7 mouse cellular contexts compared by ENCODE assay signal in the genomic region with DNA sequence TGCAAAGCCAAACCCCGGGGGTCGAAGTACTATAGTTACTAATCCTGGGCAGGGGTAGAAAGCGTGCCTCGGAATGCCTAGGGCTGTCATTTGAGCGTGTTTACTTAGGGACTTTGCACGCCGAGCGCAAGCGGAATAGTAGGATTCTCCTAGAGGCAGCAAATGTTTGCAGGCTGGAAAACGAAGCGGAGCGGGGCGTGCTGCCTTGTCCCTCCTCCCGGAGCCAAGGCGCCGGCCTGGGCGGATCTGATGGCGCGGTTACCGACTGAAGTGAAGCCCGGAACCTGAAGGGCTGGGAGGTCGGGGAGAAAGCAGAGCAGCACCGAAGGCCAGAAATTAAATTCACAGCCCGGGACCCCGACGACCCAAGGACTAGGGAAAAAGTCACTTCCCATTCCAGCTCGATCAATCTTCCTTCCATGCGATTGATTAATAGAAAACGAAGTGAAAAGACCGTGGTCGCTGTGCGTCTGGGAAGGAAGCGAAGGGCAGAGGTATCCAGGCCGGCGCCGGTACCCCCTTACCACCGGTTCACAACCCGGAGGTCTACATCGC. TPM values are rescaled to one million over a fixed set of nuclear protein-coding genes. Genes with fewer than 3 reads are reported as not detected.
A peak's percentile ranks its signal among the peaks of the same experiment; 100 is the strongest.
DNase-seq lines count a peak whose midpoint lies in the region; ATAC-seq and TF ChIP-seq lines count a peak whose summit lies in the region.

No protein-coding gene starts in this region.

- peaks cover 69% of the 10 kb centered on the region for H3K4me1 ChIP-seq in forebrain, embryonic 10.5 days
- H3K4me1 ChIP-seq in hindbrain, postnatal 0 days (ENCODE audit: insufficient read depth, low read length), result no peaks in the 10 kb centered on the region
- H3K4me1 ChIP-seq in midbrain, embryonic 10.5 days, result peaks cover 64% of the 10 kb centered on the region

- DNase-seq in thymus, postnatal 4 days, result peak; percentile 59
- no peak for DNase-seq in thymus, postnatal 10 days (ENCODE audit: low spot score in 2 of 2)
- peak; percentile 55 for DNase-seq in forebrain, embryonic 10.5 days (ENCODE audit: extremely low spot score, low spot score)
- peak; percentile 48 for DNase-seq in hindbrain, postnatal 0 days (ENCODE audit: low spot score)
- DNase-seq in midbrain, embryonic 10.5 days (ENCODE audit: low spot score), result peak; percentile 72
- no peak for DNase-seq in frontal cortex, postnatal 36 days (ENCODE audit: low spot score in 2 of 2)
- no peak for DNase-seq in left cerebral cortex, adult 8-10 months (ENCODE audit: low spot score in 2 of 2)

- no peak overlapping the region for H3K27ac ChIP-seq in forebrain, embryonic 10.5 days
- no peak overlapping the region for H3K27ac ChIP-seq in hindbrain, postnatal 0 days
- no peak overlapping the region for H3K27ac ChIP-seq in midbrain, embryonic 10.5 days (replicated peaks)

- WGBS in forebrain, embryonic 10.5 days, result under 1% methylated on average over 39 of the region's 39 CpGs
- under 1% methylated on average over 39 of the region's 39 CpGs for WGBS in hindbrain, postnatal 0 days
- WGBS in midbrain, embryonic 10.5 days, result under 1% methylated on average over 39 of the region's 39 CpGs

- ATAC-seq in hindbrain, postnatal 0 days, result no peak

- H3K4me3 ChIP-seq in forebrain, embryonic 10.5 days, result peak overlapping the region; percentile 52
- H3K4me3 ChIP-seq in hindbrain, postnatal 0 days (ENCODE audit: low read length), result peak overlapping the region; percentile 20
- H3K4me3 ChIP-seq in midbrain, embryonic 10.5 days, result peak overlapping the region; percentile 55

- H3K36me3 ChIP-seq in forebrain, embryonic 10.5 days (replicated peaks), result no peaks in the 10 kb centered on the region
- no peaks in the 10 kb centered on the region for H3K36me3 ChIP-seq in hindbrain, postnatal 0 days (ENCODE audit: insufficient read depth, low read length)
- H3K36me3 ChIP-seq in midbrain, embryonic 10.5 days, result no peaks in the 10 kb centered on the region

- no peak overlapping the region for H3K9ac ChIP-seq in hindbrain, postnatal 0 days (replicated peaks; ENCODE audit: low read length)

- H3K9me3 ChIP-seq in forebrain, embryonic 10.5 days, result no peaks in the 10 kb centered on the region
- H3K9me3 ChIP-seq in hindbrain, postnatal 0 days (ENCODE audit: low read length), result no peaks in the 10 kb centered on the region
- no peaks in the 10 kb centered on the region for H3K9me3 ChIP-seq in midbrain, embryonic 10.5 days (replicated peaks)

- no peak for TF ChIP-seq CTCF in hindbrain, postnatal 0 days (IDR thresholded peaks at IDR 0.05; ENCODE audit: low read depth)

- H3K27me3 ChIP-seq in forebrain, embryonic 10.5 days (ENCODE audit: poor library complexity, severe bottlenecking), result peaks cover 99% of the 10 kb centered on the region
- H3K27me3 ChIP-seq in hindbrain, postnatal 0 days (ENCODE audit: insufficient read depth, low read length), result peaks cover 52% of the 10 kb centered on the region
- H3K27me3 ChIP-seq in midbrain, embryonic 10.5 days (ENCODE audit: low read depth, poor library complexity, severe bottlenecking), result peaks cover 97% of the 10 kb centered on the region

- H3K4me2 ChIP-seq in hindbrain, postnatal 0 days (ENCODE audit: low read depth, low read length), result peak overlapping the region; percentile 65

RNA-seq across cellular contexts. Expression of gene 4930412O13Rik, which starts 1.4 kb away (rescaled TPM):
- 0.42 and 0.50 TPM in 2 replicates for polyA plus RNA-seq in forebrain, embryonic 10.5 days (2016; fragmentation: Nextera tagmentation; extraction: Ambion mirVana)
- not detected in 2 replicates for total RNA-seq in hindbrain, postnatal 0 days (2014; rRNA removed)
- 0.57 and 0.75 TPM in 2 replicates for polyA plus RNA-seq in hindbrain, postnatal 0 days (2015; fragmentation: Nextera tagmentation; extraction: Ambion mirVana)
- polyA plus RNA-seq in midbrain, embryonic 10.5 days (2016; fragmentation: Nextera tagmentation; extraction: Ambion mirVana), result 0.31 and 1.1 TPM in 2 replicates
- not detected for total RNA-seq in left cerebral cortex, adult 8-10 months (2022)

RNA-seq across cellular contexts. Expression of gene 9230102O04Rik, which starts 6.9 kb away (rescaled TPM):
- 0.54 TPM in 1 of 2 replicates, not detected in the other for polyA plus RNA-seq in forebrain, embryonic 10.5 days (2016; fragmentation: Nextera tagmentation; extraction: Ambion mirVana)
- total RNA-seq in hindbrain, postnatal 0 days (2014; rRNA removed), result 1.5 TPM in 1 of 2 replicates, not detected in the other
- polyA plus RNA-seq in hindbrain, postnatal 0 days (2015; fragmentation: Nextera tagmentation; extraction: Ambion mirVana), result 0.76 and 1.0 TPM in 2 replicates
- 0.47 and 1.2 TPM in 2 replicates for polyA plus RNA-seq in midbrain, embryonic 10.5 days (2016; fragmentation: Nextera tagmentation; extraction: Ambion mirVana)
- total RNA-seq in left cerebral cortex, adult 8-10 months (2022), result not detected

RNA-seq across cellular contexts. Expression of gene Gata3, which starts 7.4 kb away (rescaled TPM):
- 4.2 and 7.3 TPM in 2 replicates for polyA plus RNA-seq in forebrain, embryonic 10.5 days (2016; fragmentation: Nextera tagmentation; extraction: Ambion mirVana)
- total RNA-seq in hindbrain, postnatal 0 days (2014; rRNA removed), result 2.3 and 3.5 TPM in 2 replicates
- 17.6 and 20.5 TPM in 2 replicates for polyA plus RNA-seq in hindbrain, postnatal 0 days (2015; fragmentation: Nextera tagmentation; extraction: Ambion mirVana)
- polyA plus RNA-seq in midbrain, embryonic 10.5 days (2016; fragmentation: Nextera tagmentation; extraction: Ambion mirVana), result 10.5 and 28.2 TPM in 2 replicates
- 1 to 10 TPM in 1 of 4 experiments, under 1 TPM in 1, not detected in 2; 0.28 to 1.4 TPM for total RNA-seq in left cerebral cortex, adult 8-10 months (2022)

Comparison
In these comparisons a context has a peak if more than half of its experiments do, and no peak if none do; other contexts are left out.
1. DNase-seq: peak in thymus, postnatal 4 days (single experiment), forebrain, embryonic 10.5 days (single experiment), hindbrain, postnatal 0 days (single experiment) and midbrain, embryonic 10.5 days (single experiment); none in thymus, postnatal 10 days (0 of 2), frontal cortex, postnatal 36 days (0 of 2) and left cerebral cortex, adult 8-10 months (0 of 2).
2. Peak in every context shown above with its lines, with median percentiles within 50 percentile points of each other: H3K4me3 ChIP-seq.